Mouse (Mus musculus): ENCODE results near the gene Dach2.

- TF ChIP-seq CTCF (IDR thresholded peaks at IDR 0.05; ENCODE audit: low read depth, low read length) (no peak), POLR2A (IDR thresholded peaks at IDR 0.05; ENCODE audit: extremely low read depth, insufficient read depth, low read length) (no peak)
These were observed 97.1 kb downstream of the Dach2 start for GRCm38 (mm10) chrX:113394417-113394816.
